Comparison of ENCODE assay signal across 8 mouse cellular contexts in the genomic region with DNA sequence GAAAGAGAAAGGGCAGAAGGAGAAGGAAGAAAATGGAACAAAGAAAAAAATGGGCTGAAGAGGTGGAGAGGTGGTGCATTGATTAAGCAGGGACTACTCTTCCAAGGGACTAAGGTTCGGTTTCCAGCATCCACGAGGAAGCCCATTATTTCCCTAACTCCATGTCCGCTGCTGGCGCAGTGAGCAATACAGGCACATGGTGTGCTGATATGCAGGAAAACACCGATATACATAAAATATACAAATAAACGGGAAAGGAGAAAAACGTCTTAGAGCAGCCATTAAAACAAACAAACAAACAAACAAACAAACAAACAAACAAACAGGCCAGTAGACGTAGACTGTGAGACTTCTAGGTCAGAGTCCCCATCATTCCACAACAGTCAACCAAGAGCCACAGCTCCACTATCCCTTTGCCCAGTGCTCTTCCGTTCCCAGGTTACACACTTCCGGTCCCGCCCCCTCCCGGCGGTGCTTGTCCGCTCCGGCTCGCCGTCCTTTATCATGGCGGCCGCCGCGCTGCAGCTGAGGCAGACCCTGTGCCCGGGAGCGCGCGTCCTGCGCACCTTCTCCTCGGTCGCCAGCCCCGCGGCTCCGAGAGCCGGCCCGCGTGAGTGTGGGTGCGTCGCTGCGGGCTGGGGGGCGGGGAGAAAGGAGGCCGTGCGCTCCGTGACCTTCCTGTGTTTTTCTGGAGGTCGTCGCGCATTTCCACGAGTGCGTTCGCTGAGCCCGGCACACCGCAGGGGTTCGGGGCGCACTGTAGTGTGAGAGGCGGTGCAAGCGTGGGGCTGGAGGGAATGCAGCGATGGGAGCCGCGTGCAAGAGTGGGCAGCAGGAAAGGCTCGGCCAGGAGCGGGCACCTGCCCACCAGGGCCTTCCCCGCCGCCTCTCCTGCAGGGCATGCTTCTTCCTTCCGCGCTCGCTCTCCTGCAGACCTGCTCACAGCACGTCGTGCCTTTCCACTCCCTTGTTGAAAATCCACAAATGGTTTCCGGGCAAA. TPM values are rescaled to one million over a fixed set of nuclear protein-coding genes. Genes with fewer than 3 reads are reported as not detected.
A peak's percentile ranks its signal among the peaks of the same experiment; 100 is the strongest.
DNase-seq lines count a peak whose midpoint lies in the region; ATAC-seq and TF ChIP-seq lines count a peak whose summit lies in the region.

A gene (plus strand): TSS at position 474 of the 1,000 bp plus-strand sequence.

- H3K27ac ChIP-seq in cerebellum, adult 2 months (ENCODE audit: insufficient read depth, low read length) = peak within 1 kb of the TSS; percentile 74
- peak within 1 kb of the TSS; percentile 83 for H3K27ac ChIP-seq in lung, embryonic 14.5 days (ENCODE audit: low read depth)

- no peaks in the 10 kb centered on the region for H3K27me3 ChIP-seq in cerebellum, adult 2 months (ENCODE audit: control insufficient read depth, insufficient read depth, low read length)
- no peaks in the 10 kb centered on the region for H3K27me3 ChIP-seq in lung, embryonic 14.5 days (ENCODE audit: insufficient read depth, low read length)

- no peaks in the 10 kb centered on the region for H3K4me1 ChIP-seq in cerebellum, adult 2 months (ENCODE audit: control insufficient read depth, insufficient read depth, low read length)
- peaks cover 6% of the 10 kb centered on the region; the same call in 1 of the 2 replicates for H3K4me1 ChIP-seq in lung, embryonic 14.5 days (ENCODE audit: insufficient read depth)

- peak; percentile 97 to 99 for ATAC-seq in hematopoietic stem cell, adult 5-6 weeks (replicated peaks in 1 of 2; ENCODE audit: insufficient read depth in 1 of 2, low FRiP score in 2 of 2, low TSS enrichment in 1 of 2, low read depth in 1 of 2, poor library complexity in 2 of 2, severe bottlenecking in 2 of 2)
- peak; percentile 99 for ATAC-seq in lung, embryonic 14.5 days (ENCODE audit: insufficient read depth)
- ATAC-seq in neutrophil, adult 5-6 weeks (ENCODE audit: extremely low read depth, insufficient number of reproducible peaks, low FRiP score, poor library complexity, severe bottlenecking) = peak; percentile 94

- H3K9me3 ChIP-seq in lung, embryonic 14.5 days (ENCODE audit: low read depth, low read length) = no peaks in the 10 kb centered on the region

- WGBS in cerebellum, adult 2 months = 2% methylated on average over 66 of the region's 66 CpGs
- 3% methylated on average over 66 of the region's 66 CpGs for WGBS in lung, embryonic 14.5 days

- peak; percentile 79 for DNase-seq in MEL-GATA-1-ER (ENCODE audit: extremely low read depth, low read depth)
- peak; percentile 92 for DNase-seq in cerebellum, adult 2 months
- peak; percentile 86 for DNase-seq in forelimb bud, embryonic 11.5 days (ENCODE audit: low read depth, low spot score)
- peak; percentile 79 to 80 for DNase-seq in layer of hippocampus, adult 8-10 months (ENCODE audit: low spot score in 2 of 2)
- peak; percentile 95 for DNase-seq in lung, embryonic 14.5 days
- DNase-seq in testis, postnatal 14 days (ENCODE audit: low spot score) = peak; percentile 90

- H3K9ac ChIP-seq in lung, embryonic 14.5 days = peak within 1 kb of the TSS; percentile 93

- H3K4me2 ChIP-seq in lung, embryonic 14.5 days = peak within 1 kb of the TSS; percentile 71

- peak within 1 kb of the TSS; percentile 84 for H3K4me3 ChIP-seq in cerebellum, adult 2 months (replicated peaks; ENCODE audit: insufficient read depth, low read depth, low read length)
- peak within 1 kb of the TSS; percentile 97 for H3K4me3 ChIP-seq in lung, embryonic 14.5 days (ENCODE audit: low read depth, low read length)

- TF ChIP-seq POLR2A in cerebellum, adult 2 months (IDR thresholded peaks at IDR 0.05; ENCODE audit: borderline replicate concordance, insufficient read depth, low read length) = peak; percentile 85

- no peak for TF ChIP-seq CTCF in cerebellum, adult 2 months (IDR thresholded peaks at IDR 0.05; ENCODE audit: borderline replicate concordance, insufficient read depth, low read depth, low read length)
- peak; percentile 45 for TF ChIP-seq CTCF in lung, embryonic 14.5 days (IDR thresholded peaks at IDR 0.05; ENCODE audit: low read depth)

- peaks cover 12% of the 10 kb centered on the region; the same call in 1 of the 2 replicates for H3K36me3 ChIP-seq in lung, embryonic 14.5 days (ENCODE audit: insufficient read depth)

RNA-seq across cellular contexts. Expression of the gene that starts here (rescaled TPM):
- 41.7 and 41.9 TPM in 2 replicates for polyA plus RNA-seq in cerebellum, adult 2 months (2012; rRNA removed)
- total RNA-seq in hematopoietic stem cell, adult 5-6 weeks (2017) = 43.6 and 70.9 TPM in 2 replicates
- total RNA-seq in layer of hippocampus, adult 8-10 months (2022) = 10 to 100 TPM; 42.8 to 52.5 (median 45.9) TPM
- polyA plus RNA-seq in lung, embryonic 14.5 days (2014; fragmentation: Nextera tagmentation; extraction: Ambion mirVana) = 106 and 121 TPM in 2 replicates
- total RNA-seq in neutrophil, adult 5-6 weeks (2017) = 40.4 and 46.9 TPM in 2 replicates

Comparison
In these comparisons a context has a peak if more than half of its experiments do, and no peak if none do; other contexts are left out.
1. Peak in every context shown above with its lines: DNase-seq, ATAC-seq, H3K4me3 ChIP-seq and H3K27ac ChIP-seq.